Mouse (Mus musculus) hindbrain, embryonic 11.5 days (tissue): Measurements from ENCODE around the gene Gprc5d. TPM values are rescaled to one million over a fixed set of nuclear protein-coding genes. Genes with fewer than 3 reads are reported as not detected.

Experiments
- ATAC-seq: fragments of 200-750 bp; cut with Nextera tagmentation; 2 replicates; pipeline ENCODE4 v1.8.0; 2017; ENCODE audit warnings: mild to moderate bottlenecking, moderate TSS enrichment, moderate library complexity; ENCODE audit not compliant: low FRiP score
- DNase-seq: peaks from one replicate; pipeline ENCODE4 v3.0.0-alpha.2; 2015; ENCODE audit warnings: low spot score
- H3K27ac ChIP-seq: fragments of 300-500 bp; sonication (generic); 2 replicates; pipeline ENCODE4 v1.5.1; 2014; ENCODE audit warnings: mild to moderate bottlenecking, low read depth, low read length
- H3K27me3 ChIP-seq: fragments of 300-500 bp; sonication (generic); 2 replicates; pipeline ENCODE4 v1.6.1; 2014; ENCODE audit warnings: mild to moderate bottlenecking, low read length, moderate library complexity, mixed read lengths; ENCODE audit not compliant: control insufficient read depth, insufficient read depth
- H3K36me3 ChIP-seq: fragments of 300-500 bp; sonication (generic); 2 replicates; pipeline ENCODE4 v1.6.1; 2014; ENCODE audit warnings: mild to moderate bottlenecking, low read length, moderate library complexity, mixed read lengths; ENCODE audit not compliant: control insufficient read depth, insufficient read depth
- H3K4me1 ChIP-seq: fragments of 300-500 bp; sonication (generic); replicated peaks from 2 replicates; pipeline ENCODE4 v1.6.1; 2014; ENCODE audit warnings: low read length, mixed read lengths; ENCODE audit not compliant: control insufficient read depth, insufficient read depth
- H3K4me2 ChIP-seq: fragments of 300-500 bp; sonication (generic); replicated peaks from 2 replicates; pipeline ENCODE4 v1.6.1; 2014; ENCODE audit warnings: mild to moderate bottlenecking, low read depth, low read length
- H3K4me3 ChIP-seq: fragments of 300-500 bp; sonication (generic); 2 replicates; pipeline ENCODE4 v1.5.1; 2014; ENCODE audit warnings: low read depth, low read length
- H3K9ac ChIP-seq: fragments of 300-500 bp; sonication (generic); 2 replicates; pipeline ENCODE4 v1.6.1; 2014; ENCODE audit warnings: low read depth, low read length
- H3K9me3 ChIP-seq: fragments of 300-500 bp; sonication (generic); 2 replicates; pipeline ENCODE4 v1.6.1; 2016; ENCODE audit warnings: low read length; ENCODE audit not compliant: control insufficient read depth
- WGBS: fragments of 180-500 bp; shearing (Covaris S2); extraction: QIAGEN DNeasy Blood & Tissue Kit; methylation state at CpG from one replicate; pipeline ENCODE4 v1.1.7; 2014; 5-methylcytosine and 5-hydroxymethylcytosine counted together
- polyA plus RNA-seq: library from polyadenylated mRNA; unstranded; fragments of >200 nt; fragmentation: Nextera tagmentation; extraction: Ambion mirVana; gene quantifications from 2 replicates; pipeline ENCODE4 v1.2.1, GENCODE M21; 2014

Gene Gprc5d
- polyA plus RNA-seq = not detected in 2 replicates

DNA sequence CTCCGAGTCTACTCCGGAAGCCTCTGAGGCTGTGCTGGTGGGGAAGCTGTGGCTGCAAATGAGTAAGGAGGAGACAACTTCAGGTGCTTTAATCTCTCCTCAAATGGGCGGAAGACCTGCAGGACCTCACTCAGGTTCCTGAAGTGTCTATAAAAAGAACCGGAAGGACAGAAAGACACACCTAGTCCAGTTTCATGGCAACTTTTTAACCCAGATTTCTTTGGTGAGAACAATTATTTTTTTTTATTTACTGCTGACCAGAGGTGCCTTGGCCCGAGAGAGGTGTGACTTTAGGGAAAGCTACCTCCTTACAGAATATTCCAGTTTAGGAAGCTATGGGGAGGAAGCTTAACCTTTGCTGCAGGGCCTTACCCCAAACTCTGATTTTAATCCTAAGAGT, at the start of gene Gprc5d:
Gprc5d (minus strand) TSS at position 101 of the 400 bp plus-strand sequence.
- Histone ChIP-seq H3K27me3 (no peaks in the 10 kb centered on the region), H3K9ac (no peak within 1 kb of the TSS), H3K4me2 (no peak within 1 kb of the TSS), H3K36me3 (no peaks in the 10 kb centered on the region), H3K4me1 (no peaks in the 10 kb centered on the region), H3K27ac (no peak within 1 kb of the TSS), H3K9me3 (no peaks in the 10 kb centered on the region), H3K4me3 (no peak within 1 kb of the TSS)
- DNase-seq (no peak), ATAC-seq (no peak)
- WGBS = 87% methylated on average over 5 of the region's 5 CpGs

DNA sequence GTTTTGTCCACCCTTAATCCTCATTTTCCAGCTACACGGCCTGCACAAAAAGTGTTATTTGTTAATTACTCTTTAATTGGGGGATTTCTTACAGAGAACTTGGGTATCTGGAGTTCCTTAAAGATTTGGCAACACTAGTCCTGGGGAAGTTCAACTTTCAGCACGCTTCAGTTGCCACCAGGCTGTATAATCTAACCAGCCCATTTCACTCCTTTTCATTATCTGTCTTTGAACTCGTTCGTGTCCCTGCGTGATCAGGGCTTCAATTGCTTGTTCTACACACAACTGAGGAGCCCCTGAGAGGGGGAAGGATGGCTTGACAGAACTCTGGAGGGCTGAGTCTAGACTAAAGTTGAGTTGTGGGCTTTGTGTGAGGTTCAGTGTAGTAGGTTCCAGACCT, 48.6 kb upstream of the Gprc5d start:
- Histone ChIP-seq H3K4me2 (no peak overlapping the region), H3K4me1 (no peaks in the 10 kb centered on the region), H3K27ac (no peak overlapping the region), H3K9me3 (no peaks in the 10 kb centered on the region), H3K36me3 (no peaks in the 10 kb centered on the region), H3K27me3 (no peaks in the 10 kb centered on the region), H3K9ac (no peak overlapping the region), H3K4me3 (no peak overlapping the region)
- WGBS = 70% methylated on average over 5 of the region's 5 CpGs
- no peak for DNase-seq
- no peak for ATAC-seq

DNA sequence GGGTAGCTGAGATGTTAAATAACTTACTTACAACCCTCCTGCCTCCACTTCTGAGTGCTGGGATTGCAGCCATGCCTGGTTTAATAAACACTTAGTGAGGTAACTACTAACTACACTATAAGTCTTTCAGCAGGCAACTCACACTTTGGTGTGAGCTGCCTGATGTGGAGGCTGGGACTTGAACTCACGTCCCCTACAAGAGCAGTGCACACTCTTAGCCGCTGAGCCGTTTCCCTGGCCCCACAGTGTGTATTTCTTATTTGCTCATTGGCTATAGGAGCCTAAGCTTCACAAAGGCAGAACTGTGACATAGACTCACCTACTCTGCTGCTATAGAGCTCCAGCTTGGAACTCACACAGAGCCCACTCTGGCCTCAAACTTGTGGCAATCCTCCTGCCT, 48.2 kb upstream of the Gprc5d start:
- no peaks in the 10 kb centered on the region for H3K9me3 ChIP-seq
- no peak overlapping the region for H3K4me2 ChIP-seq
- no peaks in the 10 kb centered on the region for H3K36me3 ChIP-seq
- no peaks in the 10 kb centered on the region for H3K27me3 ChIP-seq
- H3K4me1 ChIP-seq = no peaks in the 10 kb centered on the region
- no peak overlapping the region for H3K9ac ChIP-seq
- no peak overlapping the region for H3K4me3 ChIP-seq
- no peak overlapping the region for H3K27ac ChIP-seq
- no peak for DNase-seq
- no peak for ATAC-seq
- WGBS = 92% methylated on average over 3 of the region's 3 CpGs

DNA sequence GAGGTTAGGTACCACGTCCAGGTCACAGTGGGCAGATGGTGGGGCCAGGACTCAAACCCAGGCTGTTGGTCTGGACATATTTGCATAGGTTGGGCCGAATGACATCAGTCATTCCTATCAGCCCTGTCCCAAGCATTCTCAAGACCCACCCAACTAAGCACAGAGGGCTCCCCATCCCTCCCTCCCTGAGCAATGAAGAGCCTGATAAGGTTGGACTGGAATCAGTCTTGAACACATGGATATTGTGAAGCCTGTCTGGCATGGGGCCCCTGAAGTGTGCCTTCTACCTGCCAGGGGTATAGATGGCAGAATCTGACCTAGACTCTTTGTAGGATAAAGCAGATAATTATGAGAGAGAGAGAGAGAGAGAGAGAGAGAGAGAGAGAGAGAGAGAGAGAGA, 47.6 kb upstream of the Gprc5d start:
- no peaks in the 10 kb centered on the region for H3K9me3 ChIP-seq
- 79% methylated on average over 2 of the region's 2 CpGs for WGBS
- no peaks in the 10 kb centered on the region for H3K36me3 ChIP-seq
- H3K4me2 ChIP-seq = no peak overlapping the region
- H3K27ac ChIP-seq = no peak overlapping the region
- H3K27me3 ChIP-seq = no peaks in the 10 kb centered on the region
- no peak overlapping the region for H3K4me3 ChIP-seq
- H3K4me1 ChIP-seq = no peaks in the 10 kb centered on the region
- H3K9ac ChIP-seq = no peak overlapping the region
- ATAC-seq (no peak), DNase-seq (no peak)

DNA sequence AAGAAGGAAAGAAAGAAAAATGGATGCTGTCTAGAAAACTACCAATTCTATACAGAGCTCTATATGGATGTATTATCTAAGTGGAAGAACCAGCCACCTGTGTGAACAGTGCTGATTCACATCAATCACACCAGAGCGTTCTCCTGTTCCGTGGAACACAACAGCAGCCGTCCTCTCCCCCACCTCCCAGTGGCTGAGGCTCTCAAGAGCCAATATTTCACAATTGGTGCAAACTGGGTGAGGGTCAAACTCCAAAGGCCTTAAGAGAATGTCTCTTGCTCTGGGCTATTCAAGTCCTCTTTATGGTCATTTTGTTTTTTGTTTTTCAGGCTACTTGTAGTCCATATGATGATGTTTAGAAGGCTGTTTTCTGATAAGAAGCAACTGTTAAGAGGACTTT, 47.1 kb upstream of the Gprc5d start:
- Histone ChIP-seq H3K4me2 (no peak overlapping the region), H3K4me1 (no peaks in the 10 kb centered on the region), H3K27me3 (no peaks in the 10 kb centered on the region), H3K9me3 (no peaks in the 10 kb centered on the region), H3K36me3 (no peaks in the 10 kb centered on the region), H3K9ac (no peak overlapping the region), H3K4me3 (no peak overlapping the region), H3K27ac (no peak overlapping the region)
- no peak for DNase-seq
- no peak for ATAC-seq
- WGBS = 72% methylated on average over 3 of the region's 3 CpGs

DNA sequence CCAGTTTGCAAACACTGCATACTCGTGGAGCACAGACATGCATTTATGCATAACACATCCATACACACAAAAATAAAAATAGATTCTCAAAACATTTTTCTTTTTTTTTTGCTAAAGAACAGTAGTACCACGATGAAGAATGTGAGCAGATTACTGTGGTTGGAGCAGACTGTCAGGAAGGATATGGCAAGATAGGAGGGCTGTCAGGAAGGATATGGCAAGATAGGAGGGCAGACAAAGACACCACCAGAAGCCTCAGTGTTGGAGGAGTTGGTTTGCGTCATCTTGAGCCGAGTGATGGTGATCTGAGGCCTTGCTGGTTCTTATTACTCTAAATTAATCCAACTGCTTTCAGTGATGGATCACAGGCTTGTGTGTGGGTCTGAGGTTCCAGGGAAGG, 44.8 kb upstream of the Gprc5d start:
- DNase-seq (no peak), ATAC-seq (no peak)
- Histone ChIP-seq H3K27ac (no peak overlapping the region), H3K4me2 (no peak overlapping the region), H3K4me3 (no peak overlapping the region), H3K9ac (no peak overlapping the region), H3K9me3 (no peaks in the 10 kb centered on the region), H3K36me3 (no peaks in the 10 kb centered on the region), H3K4me1 (no peaks in the 10 kb centered on the region), H3K27me3 (no peaks in the 10 kb centered on the region)
- WGBS = 87% methylated on average over 4 of the region's 4 CpGs

DNA sequence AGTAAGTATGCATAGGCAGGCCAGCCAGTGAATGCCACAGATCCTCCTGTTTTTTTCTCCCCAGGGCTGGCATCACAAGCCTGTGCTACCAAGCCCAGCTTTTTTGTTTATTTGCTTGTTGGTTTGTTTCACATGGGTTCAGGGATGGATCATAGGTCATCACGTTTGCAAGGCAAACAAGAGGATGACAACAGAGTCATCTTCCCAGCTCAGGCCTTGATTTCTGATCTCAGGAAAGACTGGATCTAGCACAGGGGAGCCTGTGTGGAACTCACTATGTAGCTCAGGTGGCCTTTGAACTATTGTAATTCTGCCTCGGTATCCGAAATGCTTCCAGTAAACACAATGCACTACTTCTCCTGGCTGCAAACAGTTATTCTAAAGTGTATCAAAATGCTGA, 44.2 kb upstream of the Gprc5d start:
- 85% methylated on average over 3 of the region's 3 CpGs for WGBS
- no peak overlapping the region for H3K27ac ChIP-seq
- DNase-seq = no peak
- no peaks in the 10 kb centered on the region for H3K9me3 ChIP-seq
- no peaks in the 10 kb centered on the region for H3K36me3 ChIP-seq
- H3K9ac ChIP-seq = no peak overlapping the region
- H3K4me2 ChIP-seq = no peak overlapping the region
- H3K4me1 ChIP-seq = no peaks in the 10 kb centered on the region
- H3K27me3 ChIP-seq = no peaks in the 10 kb centered on the region
- no peak overlapping the region for H3K4me3 ChIP-seq
- no peak for ATAC-seq

DNA sequence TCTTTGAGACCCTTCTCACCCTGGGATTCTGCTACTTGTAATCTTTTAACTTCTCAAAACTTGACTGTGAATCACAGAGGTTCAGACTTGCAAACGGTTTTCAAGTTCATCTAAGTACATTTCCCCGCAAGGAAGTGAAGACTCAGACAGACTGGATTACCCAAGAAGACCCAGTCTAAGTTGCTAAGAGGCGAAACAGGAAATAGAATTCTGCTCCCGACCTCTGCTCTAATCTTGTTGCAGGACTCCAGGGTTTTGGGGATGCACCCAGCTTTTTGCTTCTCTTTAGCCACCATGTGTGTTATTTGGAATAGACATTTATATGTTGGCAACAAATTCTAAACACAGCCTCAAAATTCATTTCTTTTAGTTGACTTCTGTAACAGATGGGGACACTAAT, 43.3 kb upstream of the Gprc5d start:
- Histone ChIP-seq H3K9me3 (no peaks in the 10 kb centered on the region), H3K27ac (no peak overlapping the region), H3K4me2 (no peak overlapping the region), H3K27me3 (no peaks in the 10 kb centered on the region), H3K36me3 (no peaks in the 10 kb centered on the region), H3K4me3 (no peak overlapping the region), H3K4me1 (no peaks in the 10 kb centered on the region), H3K9ac (no peak overlapping the region)
- ATAC-seq (no peak), DNase-seq (no peak)
- 69% methylated on average over 4 of the region's 4 CpGs for WGBS

DNA sequence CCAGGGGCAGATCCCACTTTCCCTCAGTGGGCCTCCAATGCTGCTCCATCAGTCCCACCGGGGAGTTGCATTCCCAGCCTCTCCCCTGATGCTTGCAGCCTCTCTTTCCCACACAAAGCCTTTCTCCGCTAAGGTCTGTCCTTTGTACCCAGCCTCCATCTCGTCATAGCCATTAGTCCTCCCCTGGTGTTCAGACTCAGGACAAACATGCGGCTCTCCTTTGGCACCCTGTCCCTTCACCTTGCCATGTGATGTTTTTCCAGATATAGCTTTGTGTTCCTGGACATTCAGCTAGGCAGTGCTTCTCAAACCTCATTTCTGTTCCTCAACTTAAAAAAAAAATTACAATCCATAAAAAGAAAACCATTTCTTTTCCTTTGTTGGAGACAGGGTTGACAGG, 40.4 kb upstream of the Gprc5d start:
- H3K4me1 ChIP-seq = no peaks in the 10 kb centered on the region
- H3K27me3 ChIP-seq = no peaks in the 10 kb centered on the region
- H3K9me3 ChIP-seq = no peaks in the 10 kb centered on the region
- no peak overlapping the region for H3K4me2 ChIP-seq
- DNase-seq (no peak), ATAC-seq (no peak)
- no peak overlapping the region for H3K27ac ChIP-seq
- H3K36me3 ChIP-seq = no peaks in the 10 kb centered on the region
- no peak overlapping the region for H3K4me3 ChIP-seq
- WGBS = 40% methylated on average over 4 of the region's 4 CpGs
- no peak overlapping the region for H3K9ac ChIP-seq
